Mouse (Mus musculus): ENCODE data around the gene Stat2. TPM values are rescaled to one million over a fixed set of nuclear protein-coding genes. Genes with fewer than 3 reads are reported as not detected.

Stat2 gene
- 17.1 and 17.6 TPM in 2 replicates for polyA plus RNA-seq (2016; fragmentation: Nextera tagmentation; extraction: Ambion mirVana)

- 1% methylated on average over 43 of the region's 43 CpGs for WGBS
Observed at GRCm38 (mm10) chr10:128270287-128270841, at the start of gene Stat2. Gene Stat2, plus strand, starts transcription at chr10:128270559.

DNA sequence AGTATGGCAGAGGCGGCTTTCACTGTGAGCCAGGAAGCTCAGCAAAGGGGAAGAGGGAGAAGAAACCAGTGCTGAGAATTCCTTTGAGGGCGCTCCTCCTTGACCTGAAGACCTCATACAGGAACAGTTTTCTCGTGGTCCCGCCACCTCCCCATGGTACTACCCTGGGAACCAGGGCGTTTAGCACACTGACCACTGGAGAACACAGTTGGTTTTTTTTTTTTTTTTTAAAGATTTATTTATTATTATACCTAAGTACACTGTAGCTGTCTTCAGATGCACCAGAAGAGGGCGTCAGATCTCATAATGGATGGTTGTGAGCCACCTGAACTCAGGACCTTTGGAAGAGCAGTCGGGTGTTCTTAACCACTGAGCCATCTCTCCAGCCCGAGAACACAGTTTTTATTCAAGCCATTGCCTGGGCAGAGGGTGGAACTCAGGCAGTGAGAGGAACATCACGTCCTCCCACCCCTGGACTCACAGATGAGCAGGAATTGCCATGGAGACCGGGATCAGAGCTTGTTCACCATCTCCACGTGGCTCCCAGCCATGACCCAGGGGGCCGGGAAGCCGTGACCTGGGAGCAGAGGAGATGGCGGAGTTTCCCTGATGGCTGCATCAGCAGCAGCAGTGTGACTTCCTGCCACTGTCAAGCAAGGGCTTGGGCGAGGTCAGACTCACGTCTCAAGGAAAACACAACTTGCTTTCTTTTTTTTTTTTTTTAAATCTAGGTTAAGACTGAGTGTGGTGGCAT, 48.6 kb upstream of the Stat2 start:
- no peak overlapping the region for H3K27ac ChIP-seq
- WGBS: 60% methylated on average over 16 of the region's 16 CpGs

More at GRCm38 (mm10) chr10:128270287-128270841, at the start of gene Stat2:
- 0 out of 2 replicates have a peak, but pooled peaks cover 3% of the 10 kb centered on the region for H3K4me1 ChIP-seq (replicated peaks)
- peak within 1 kb of the TSS; percentile 72 for H3K4me2 ChIP-seq
- no peaks in the 10 kb centered on the region for H3K36me3 ChIP-seq
- peak within 1 kb of the TSS; percentile 78 for H3K4me3 ChIP-seq (replicated peaks)
- H3K27me3 ChIP-seq: no peaks in the 10 kb centered on the region
- H3K27ac ChIP-seq: peak within 1 kb of the TSS; percentile 64; the same call in 1 of the 2 replicates
- H3K9me3 ChIP-seq: no peaks in the 10 kb centered on the region
- H3K9ac ChIP-seq (replicated peaks): peak within 1 kb of the TSS; percentile 77
- ATAC-seq (ENCODE audit: insufficient number of reproducible peaks, insufficient read depth, low FRiP score, low TSS enrichment, low read depth): peak; percentile 97

DNA sequence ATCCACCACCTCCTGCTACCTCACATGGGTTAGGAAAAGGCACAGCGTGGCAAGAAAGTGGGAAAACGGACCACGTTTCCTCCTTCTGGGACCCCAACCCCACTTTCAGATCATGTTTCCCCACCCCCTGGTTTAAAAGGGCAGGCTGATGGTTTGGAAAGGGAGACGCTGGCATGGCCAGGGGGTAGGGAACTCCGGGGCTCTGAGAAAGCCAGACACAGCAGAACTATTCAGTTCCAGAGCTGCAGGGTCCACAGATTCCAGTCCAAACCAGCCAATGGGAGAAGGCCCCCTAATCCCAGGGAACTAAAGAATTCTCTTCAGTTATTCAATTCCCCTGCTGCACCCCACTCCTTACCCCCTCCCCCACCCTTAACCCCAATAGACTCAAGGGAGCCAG, 45.3 kb upstream of the Stat2 start:
- H3K9ac ChIP-seq (replicated peaks): no peak overlapping the region; the same call in 1 of the 2 replicates
- 0 out of 2 replicates have a peak, but pooled peaks cover 2% of the 10 kb centered on the region for H3K27me3 ChIP-seq
- no peak overlapping the region for H3K4me2 ChIP-seq
- peak overlapping the region; percentile 77 for H3K27ac ChIP-seq
- no peaks in the 10 kb centered on the region for H3K36me3 ChIP-seq
- no peak overlapping the region for H3K4me3 ChIP-seq (replicated peaks)
- no peak for ATAC-seq (ENCODE audit: insufficient number of reproducible peaks, insufficient read depth, low FRiP score, low TSS enrichment, low read depth)
- H3K9me3 ChIP-seq: no peaks in the 10 kb centered on the region
- peaks cover 26% of the 10 kb centered on the region for H3K4me1 ChIP-seq (replicated peaks)
- 37% methylated on average over 5 of the region's 5 CpGs for WGBS

More for the DNA sequence above, 48.6 kb upstream of the Stat2 start:
- peaks cover 23% of the 10 kb centered on the region for H3K4me1 ChIP-seq (replicated peaks)
- H3K36me3 ChIP-seq: no peaks in the 10 kb centered on the region
- 0 out of 2 replicates have a peak, but pooled peaks cover 2% of the 10 kb centered on the region for H3K27me3 ChIP-seq
- no peaks in the 10 kb centered on the region for H3K9me3 ChIP-seq
- no peak overlapping the region for H3K4me2 ChIP-seq
- H3K4me3 ChIP-seq (replicated peaks): no peak overlapping the region
- ATAC-seq (ENCODE audit: insufficient number of reproducible peaks, insufficient read depth, low FRiP score, low TSS enrichment, low read depth): no peak
- H3K9ac ChIP-seq (replicated peaks): no peak overlapping the region

DNA sequence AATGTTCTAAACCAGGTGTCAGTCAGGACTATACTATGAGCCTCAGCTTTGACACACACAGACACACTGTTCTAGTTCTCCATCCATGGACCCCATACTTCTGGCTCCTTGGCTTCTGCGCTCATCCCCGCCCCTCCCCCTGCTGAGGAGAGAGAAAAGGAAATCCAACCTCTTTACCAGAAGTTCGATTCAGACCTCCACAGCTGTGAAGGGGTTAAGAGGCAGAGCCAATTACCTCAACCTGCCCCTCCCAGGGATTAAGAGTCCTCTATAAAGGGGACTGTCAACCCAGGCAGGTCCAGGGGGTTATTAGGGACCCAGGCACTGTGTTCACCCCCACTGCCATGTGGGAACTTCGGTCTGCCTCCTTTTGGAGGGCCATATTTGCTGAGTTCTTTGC, 44.8 kb upstream of the Stat2 start, which contains the start of gene Mip:
Gene Mip, plus strand, starts transcription at position 301 of the 400 bp plus-strand sequence.
- Histone ChIP-seq H3K4me1 (replicated peaks) (peaks cover 31% of the 10 kb centered on the region), H3K9ac (replicated peaks) (no peak within 1 kb of the TSS; the same call in 1 of the 2 replicates), H3K4me3 (replicated peaks) (no peak within 1 kb of the TSS), H3K9me3 (no peaks in the 10 kb centered on the region), H3K27me3 (0 out of 2 replicates have a peak, but pooled peaks cover 2% of the 10 kb centered on the region), H3K27ac (peak within 1 kb of the TSS; percentile 77), H3K36me3 (no peaks in the 10 kb centered on the region), H3K4me2 (no peak within 1 kb of the TSS)
- ATAC-seq (ENCODE audit: insufficient number of reproducible peaks, insufficient read depth, low FRiP score, low TSS enrichment, low read depth): peak; percentile 34; the same call in 1 of the 2 replicates
- WGBS: 46% methylated on average over 4 of the region's 4 CpGs

DNA sequence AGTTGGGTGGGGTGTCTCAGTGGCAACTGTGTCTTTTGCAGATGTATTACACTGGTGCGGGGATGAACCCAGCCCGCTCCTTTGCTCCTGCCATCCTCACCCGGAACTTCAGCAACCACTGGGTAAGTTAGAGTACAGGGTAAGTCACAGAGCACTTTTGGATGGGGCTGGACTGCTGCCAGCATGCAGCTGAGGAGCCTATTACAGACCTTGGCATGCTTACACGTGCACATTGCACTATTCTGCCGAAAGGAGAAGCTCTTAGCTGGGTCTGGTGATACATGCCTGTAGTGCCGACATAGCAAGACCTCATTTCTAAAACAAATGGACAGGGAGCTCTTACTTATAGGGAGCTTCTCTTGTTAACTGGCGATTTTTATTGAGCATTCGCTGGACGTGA, 42.8 kb upstream of the Stat2 start:
- H3K27ac ChIP-seq: peak overlapping the region; percentile 23; the same call in 1 of the 2 replicates
- H3K27me3 ChIP-seq: no peaks in the 10 kb centered on the region
- no peak overlapping the region for H3K4me3 ChIP-seq (replicated peaks)
- no peak overlapping the region for H3K4me2 ChIP-seq
- no peaks in the 10 kb centered on the region for H3K36me3 ChIP-seq
- WGBS: 83% methylated on average over 9 of the region's 9 CpGs
- no peak for ATAC-seq (ENCODE audit: insufficient number of reproducible peaks, insufficient read depth, low FRiP score, low TSS enrichment, low read depth)
- no peak overlapping the region for H3K9ac ChIP-seq (replicated peaks)
- H3K9me3 ChIP-seq: no peaks in the 10 kb centered on the region
- H3K4me1 ChIP-seq (replicated peaks): peaks cover 38% of the 10 kb centered on the region

- Histone ChIP-seq H3K9me3 (no peaks in the 10 kb centered on the region), H3K4me1 (replicated peaks) (peaks cover 41% of the 10 kb centered on the region), H3K9ac (replicated peaks) (no peak overlapping the region), H3K36me3 (no peaks in the 10 kb centered on the region), H3K4me2 (no peak overlapping the region), H3K27me3 (no peaks in the 10 kb centered on the region), H3K4me3 (replicated peaks) (no peak overlapping the region), H3K27ac (no peak overlapping the region)
- no peak for ATAC-seq (ENCODE audit: insufficient number of reproducible peaks, insufficient read depth, low FRiP score, low TSS enrichment, low read depth)
- 89% methylated on average over 8 of the region's 8 CpGs for WGBS
Observed at GRCm38 (mm10) chr10:128228009-128228408, 42.4 kb upstream of the Stat2 start.

- Histone ChIP-seq H3K9me3 (no peaks in the 10 kb centered on the region), H3K4me2 (peak overlapping the region; percentile 65), H3K36me3 (peaks cover 11% of the 10 kb centered on the region), H3K9ac (replicated peaks) (peak overlapping the region; percentile 82; the same call in 1 of the 2 replicates), H3K27me3 (no peaks in the 10 kb centered on the region), H3K4me1 (replicated peaks) (peaks cover 41% of the 10 kb centered on the region), H3K27ac (peak overlapping the region; percentile 97), H3K4me3 (replicated peaks) (peak overlapping the region; percentile 79; the same call in 1 of the 2 replicates)
- no peak for ATAC-seq (ENCODE audit: insufficient number of reproducible peaks, insufficient read depth, low FRiP score, low TSS enrichment, low read depth)
- WGBS: 66% methylated on average over 12 of the region's 12 CpGs
Observed at GRCm38 (mm10) chr10:128230582-128230981, 39.8 kb upstream of the Stat2 start.

GRCm38 (mm10) chr10:128231146-128231545, 39.2 kb upstream of the Stat2 start:
- Histone ChIP-seq H3K36me3 (peaks cover 11% of the 10 kb centered on the region), H3K4me1 (replicated peaks) (peaks cover 40% of the 10 kb centered on the region), H3K27ac (peak overlapping the region; percentile 97), H3K9me3 (no peaks in the 10 kb centered on the region), H3K9ac (replicated peaks) (peak overlapping the region; percentile 82), H3K4me3 (replicated peaks) (peak overlapping the region; percentile 79), H3K27me3 (no peaks in the 10 kb centered on the region), H3K4me2 (peak overlapping the region; percentile 65)
- 11% methylated on average over 5 of the region's 5 CpGs for WGBS
- no peak for ATAC-seq (ENCODE audit: insufficient number of reproducible peaks, insufficient read depth, low FRiP score, low TSS enrichment, low read depth)

DNA sequence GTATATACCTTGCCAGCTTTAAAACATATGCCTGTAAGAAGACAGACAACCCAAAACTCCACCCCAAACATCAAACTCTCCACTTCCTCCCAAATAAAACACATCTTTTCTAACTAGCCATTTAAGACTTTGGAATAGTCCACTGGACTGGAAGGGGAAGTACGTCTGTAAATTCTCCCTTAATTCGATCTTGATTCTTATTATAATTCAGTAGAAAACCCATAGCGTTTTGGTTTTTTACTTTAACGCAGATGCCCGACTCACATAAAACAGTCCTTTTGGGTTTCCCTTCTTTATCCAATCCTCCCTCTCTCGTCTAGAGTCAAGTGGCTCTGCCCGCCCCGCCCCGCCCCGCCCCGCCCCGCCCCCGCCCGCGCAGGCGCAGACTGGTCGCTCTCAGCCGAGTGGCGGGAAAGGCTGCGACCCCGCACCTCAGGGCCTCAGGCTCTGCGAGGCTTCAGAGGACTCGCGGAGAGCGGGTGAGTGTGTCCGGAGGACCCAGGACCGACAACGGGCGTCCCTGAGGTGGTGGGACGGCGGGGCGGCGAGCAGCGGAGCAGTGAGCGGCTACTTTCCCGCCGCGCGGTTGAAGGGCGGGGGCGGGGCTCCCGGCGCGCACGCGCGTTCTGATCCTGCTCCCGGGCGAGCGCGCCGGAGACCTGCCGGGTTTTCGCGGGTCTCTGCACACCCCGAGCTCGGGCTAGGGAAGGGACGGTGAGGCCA, 38.5 kb upstream of the Stat2 start, which contains the start of gene Timeless:
Gene Timeless, plus strand, starts transcription at position 369 of the 723 bp plus-strand sequence.
- H3K4me2 ChIP-seq: peak within 1 kb of the TSS; percentile 65
- no peaks in the 10 kb centered on the region for H3K27me3 ChIP-seq
- under 1% methylated on average over 58 of the region's 58 CpGs for WGBS
- H3K27ac ChIP-seq: peak within 1 kb of the TSS; percentile 97
- H3K9me3 ChIP-seq: no peaks in the 10 kb centered on the region
- peaks cover 11% of the 10 kb centered on the region for H3K36me3 ChIP-seq
- peak within 1 kb of the TSS; percentile 79 for H3K4me3 ChIP-seq (replicated peaks)
- peak; percentile 87 for ATAC-seq (ENCODE audit: insufficient number of reproducible peaks, insufficient read depth, low FRiP score, low TSS enrichment, low read depth)
- peak within 1 kb of the TSS; percentile 82 for H3K9ac ChIP-seq (replicated peaks)
- peaks cover 37% of the 10 kb centered on the region for H3K4me1 ChIP-seq (replicated peaks)

- Histone ChIP-seq H3K4me3 (replicated peaks) (peak overlapping the region; percentile 79), H3K9me3 (no peaks in the 10 kb centered on the region), H3K4me1 (replicated peaks) (peaks cover 37% of the 10 kb centered on the region), H3K27ac (peak overlapping the region; percentile 97), H3K36me3 (peaks cover 11% of the 10 kb centered on the region), H3K9ac (replicated peaks) (peak overlapping the region; percentile 82), H3K27me3 (no peaks in the 10 kb centered on the region), H3K4me2 (peak overlapping the region; percentile 65)
- no peak; the same call in 1 of the 2 replicates for ATAC-seq (ENCODE audit: insufficient number of reproducible peaks, insufficient read depth, low FRiP score, low TSS enrichment, low read depth)
- 0% methylated on average over 14 of the region's 14 CpGs for WGBS
Observed at GRCm38 (mm10) chr10:128232420-128232985, 37.9 kb upstream of the Stat2 start.
